Mouse (Mus musculus) stomach, embryonic 14.5 days (tissue): ENCODE results near the gene Smu1. TPM values are rescaled to one million over a fixed set of nuclear protein-coding genes. Genes with fewer than 3 reads are reported as not detected.
A peak's percentile ranks its signal among the peaks of the same experiment; 100 is the strongest.
"Not testable (repeated sequence)": the region's sequence is repeated elsewhere in the genome, so short reads cannot be mapped to it uniquely, and the experiment has no call there.

ENCODE experiments used
- ATAC-seq: fragments of 200-750 bp; cut with Nextera tagmentation; 2 replicates; pipeline ENCODE4 v1.8.0; 2017; ENCODE audit warnings: low read depth, moderate TSS enrichment; ENCODE audit not compliant: insufficient number of reproducible peaks, insufficient read depth, low FRiP score
- H3K27ac ChIP-seq: fragments of 300-500 bp; sonication (generic); 2 replicates; pipeline ENCODE4 v1.5.1; 2014; ENCODE audit warnings: mild to moderate bottlenecking, low read length, moderate library complexity, mixed read lengths
- H3K27me3 ChIP-seq: fragments of 300-500 bp; sonication (generic); 2 replicates; pipeline ENCODE4 v1.6.1; 2014; ENCODE audit warnings: low read length, control low read depth, mixed read lengths; ENCODE audit not compliant: control insufficient read depth, insufficient read depth
- H3K36me3 ChIP-seq: fragments of 300-500 bp; sonication (generic); 2 replicates; pipeline ENCODE4 v1.6.1; 2014; ENCODE audit warnings: mild to moderate bottlenecking, control low read depth, low read length, moderate library complexity, mixed read lengths; ENCODE audit not compliant: control insufficient read depth, insufficient read depth
- H3K4me1 ChIP-seq: fragments of 300-500 bp; sonication (generic); 2 replicates; pipeline ENCODE4 v1.6.1; 2014; ENCODE audit warnings: low read length, control low read depth, mixed read lengths; ENCODE audit not compliant: control insufficient read depth, insufficient read depth
- H3K4me2 ChIP-seq: fragments of 300-500 bp; sonication (generic); replicated peaks from 2 replicates; pipeline ENCODE4 v1.6.1; 2014; ENCODE audit warnings: low read depth, low read length, control low read depth
- H3K4me3 ChIP-seq: fragments of 300-500 bp; sonication (generic); 2 replicates; pipeline ENCODE4 v1.5.1; 2014; ENCODE audit warnings: low read depth, low read length, control low read depth
- H3K9ac ChIP-seq: fragments of 300-500 bp; sonication (generic); replicated peaks from 2 replicates; pipeline ENCODE4 v1.6.1; 2014; ENCODE audit warnings: low read depth, mild to moderate bottlenecking, control low read depth, low read length, moderate library complexity, mixed read lengths
- H3K9me3 ChIP-seq: fragments of 300-500 bp; sonication (generic); 2 replicates; pipeline ENCODE4 v1.6.1; 2016; ENCODE audit warnings: low read depth, low read length, control low read depth; ENCODE audit not compliant: control insufficient read depth
- WGBS: fragments of 180-500 bp; shearing (Covaris S2); extraction: QIAGEN DNeasy Blood & Tissue Kit; methylation state at CpG from one replicate; pipeline ENCODE4 v1.1.7; 2014; 5-methylcytosine and 5-hydroxymethylcytosine counted together
- polyA plus RNA-seq: library from polyadenylated mRNA; unstranded; fragments of >200 nt; fragmentation: Nextera tagmentation; extraction: Ambion mirVana; gene quantifications from 2 replicates; pipeline ENCODE4 v1.2.1, GENCODE M21; 2014

Gene Smu1
- polyA plus RNA-seq: 146 TPM in 2 replicates

GRCm38 (mm10) chr4:40757780-40758420, at the start of gene Smu1:
Gene Smu1 (minus strand): TSS chr4:40757923.
- H3K9me3 ChIP-seq: no peaks in the 10 kb centered on the region
- peak within 1 kb of the TSS; percentile 77 for H3K4me2 ChIP-seq
- H3K9ac ChIP-seq: peak within 1 kb of the TSS; percentile 87
- peaks cover 24% of the 10 kb centered on the region for H3K36me3 ChIP-seq
- peak within 1 kb of the TSS; percentile 74; the same call in 1 of the 2 replicates for H3K27ac ChIP-seq
- no peaks in the 10 kb centered on the region for H3K27me3 ChIP-seq
- H3K4me1 ChIP-seq: no peaks in the 10 kb centered on the region
- under 1% methylated on average over 40 of the region's 40 CpGs for WGBS
- peak; percentile 98 for ATAC-seq
- peak within 1 kb of the TSS; percentile 85 for H3K4me3 ChIP-seq

GRCm38 (mm10) chr4:40807382-40807781, 49.7 kb upstream of the Smu1 start:
- no peaks in the 10 kb centered on the region for H3K9me3 ChIP-seq
- no peak for ATAC-seq
- H3K36me3 ChIP-seq: peaks cover 33% of the 10 kb centered on the region

GRCm38 (mm10) chr4:40805401-40805800, 47.7 kb upstream of the Smu1 start:
- Histone ChIP-seq H3K36me3 (peaks cover 27% of the 10 kb centered on the region), H3K27me3 (no peaks in the 10 kb centered on the region), H3K9ac (no peak overlapping the region), H3K9me3 (no peaks in the 10 kb centered on the region), H3K27ac (no peak overlapping the region), H3K4me2 (no peak overlapping the region), H3K4me3 (no peak overlapping the region), H3K4me1 (no peaks in the 10 kb centered on the region)
- WGBS: 95% methylated on average over 8 of the region's 8 CpGs
- ATAC-seq: no peak

More at GRCm38 (mm10) chr4:40807382-40807781, 49.7 kb upstream of the Smu1 start:
- Histone ChIP-seq H3K4me2 (no peak overlapping the region), H3K27ac (no peak overlapping the region), H3K27me3 (no peaks in the 10 kb centered on the region), H3K9ac (no peak overlapping the region), H3K4me1 (no peaks in the 10 kb centered on the region), H3K4me3 (no peak overlapping the region)
- 78% methylated on average over 4 of the region's 4 CpGs for WGBS

GRCm38 (mm10) chr4:40802787-40803186, 45.1 kb upstream of the Smu1 start:
- H3K4me2 ChIP-seq: no peak overlapping the region
- H3K36me3 ChIP-seq: peaks cover 20% of the 10 kb centered on the region
- no peak overlapping the region for H3K4me3 ChIP-seq
- H3K9me3 ChIP-seq: no peaks in the 10 kb centered on the region
- no peaks in the 10 kb centered on the region for H3K27me3 ChIP-seq
- no peak overlapping the region for H3K9ac ChIP-seq
- H3K4me1 ChIP-seq: no peaks in the 10 kb centered on the region
- H3K27ac ChIP-seq: no peak overlapping the region
- no peak for ATAC-seq
- 89% methylated on average over 3 of the region's 3 CpGs for WGBS

- no peak for ATAC-seq
- Histone ChIP-seq H3K4me2 (no peak overlapping the region), H3K27me3 (no peaks in the 10 kb centered on the region), H3K4me3 (no peak overlapping the region), H3K4me1 (no peaks in the 10 kb centered on the region), H3K9me3 (no peaks in the 10 kb centered on the region), H3K9ac (no peak overlapping the region), H3K36me3 (peaks cover 14% of the 10 kb centered on the region), H3K27ac (no peak overlapping the region)
- 78% methylated on average over 4 of the region's 4 CpGs for WGBS
Measured at GRCm38 (mm10) chr4:40801908-40802307, 44.2 kb upstream of the Smu1 start.

- no peaks in the 10 kb centered on the region for H3K27me3 ChIP-seq
- no peak overlapping the region for H3K27ac ChIP-seq
- H3K9me3 ChIP-seq: no peaks in the 10 kb centered on the region
- no peak for ATAC-seq
- H3K36me3 ChIP-seq: peaks cover 6% of the 10 kb centered on the region
- no peak overlapping the region for H3K9ac ChIP-seq
- WGBS: 79% methylated on average over 3 of the region's 3 CpGs
- no peak overlapping the region for H3K4me3 ChIP-seq
- H3K4me2 ChIP-seq: no peak overlapping the region
- H3K4me1 ChIP-seq: no peaks in the 10 kb centered on the region
Measured at GRCm38 (mm10) chr4:40800873-40801272, 43.1 kb upstream of the Smu1 start.

GRCm38 (mm10) chr4:40798833-40799555, 41.3 kb upstream of the Smu1 start:
- not testable (repeated sequence) for H3K4me1 ChIP-seq, H3K27me3 ChIP-seq, H3K9ac ChIP-seq, ATAC-seq, H3K9me3 ChIP-seq, H3K4me3 ChIP-seq, H3K4me2 ChIP-seq, H3K27ac ChIP-seq, H3K36me3 ChIP-seq
- 75% methylated on average over 2 of the region's 2 CpGs for WGBS

- no peak for ATAC-seq
- Histone ChIP-seq H3K4me1 (no peaks in the 10 kb centered on the region), H3K36me3 (no peaks in the 10 kb centered on the region), H3K4me3 (no peak overlapping the region), H3K27ac (no peak overlapping the region), H3K9me3 (no peaks in the 10 kb centered on the region), H3K9ac (no peak overlapping the region), H3K4me2 (no peak overlapping the region), H3K27me3 (no peaks in the 10 kb centered on the region)
- 92% methylated on average over 3 of the region's 3 CpGs for WGBS
Measured at GRCm38 (mm10) chr4:40795761-40796160, 38.0 kb upstream of the Smu1 start.
